Mouse (Mus musculus) inflammation-experienced regulatory T-cells, adult 6 months (primary cell): ENCODE measurements at regions not wholly inside any gene's neighbourhood (a gene's known extent, or its start where the extent isn't known, plus 50 kb on each side); places are given as distances from the start of the nearest gene placed in this dataset.

Experiments used
- ATAC-seq: one replicate; pipeline ENCODE4 v1.8.0; 2017

- ATAC-seq: no peak
Observed at GRCm38 (mm10) chr2:61453490-61454281, 124.7 kb upstream of the Tank start.

- no peak for ATAC-seq
Observed at GRCm38 (mm10) chr2:61452581-61452980, 125.8 kb upstream of the Tank start.

GRCm38 (mm10) chr2:61450731-61451130, 127.7 kb upstream of the Tank start:
- ATAC-seq: no peak

DNA sequence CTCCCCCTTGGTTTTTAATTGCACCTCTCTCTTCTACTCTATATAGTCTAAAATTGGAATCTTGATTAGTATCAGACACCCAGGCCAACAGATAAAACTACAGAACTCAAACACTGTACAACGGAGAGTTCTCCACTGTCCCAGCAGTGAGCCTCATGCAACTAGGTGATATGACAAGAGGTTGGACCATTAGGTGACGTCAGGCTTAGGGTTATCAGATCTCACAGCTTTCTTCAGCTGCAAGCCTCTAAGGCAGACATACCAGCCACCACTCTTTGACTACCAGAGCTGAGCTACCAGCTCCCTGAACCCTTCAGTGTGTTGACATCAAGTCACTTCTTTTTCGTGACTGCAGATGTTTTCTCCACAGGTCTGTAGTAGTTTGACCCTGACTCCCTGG, 141.8 kb upstream of the Tank start:
- ATAC-seq: no peak

DNA sequence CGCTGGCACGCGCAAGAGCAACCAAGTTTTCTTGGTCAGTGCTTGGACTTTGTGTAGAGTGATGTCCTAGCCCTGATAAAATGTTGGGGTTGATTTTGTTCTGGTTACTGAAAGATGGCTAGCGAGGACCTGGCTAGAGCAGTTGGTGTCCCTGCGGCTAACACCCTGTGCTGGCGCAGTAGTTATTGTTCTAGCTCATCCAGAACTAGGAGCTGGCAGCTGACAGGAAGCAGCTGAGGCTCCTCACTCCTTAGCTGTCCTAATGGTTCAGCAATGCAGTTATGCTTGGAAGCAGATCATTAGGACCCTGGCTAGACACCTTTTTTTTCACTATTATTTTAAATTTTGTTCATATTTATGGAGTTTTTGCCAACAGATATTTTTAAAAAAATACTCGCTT, 170.5 kb upstream of the Tank start:
- no peak for ATAC-seq

DNA sequence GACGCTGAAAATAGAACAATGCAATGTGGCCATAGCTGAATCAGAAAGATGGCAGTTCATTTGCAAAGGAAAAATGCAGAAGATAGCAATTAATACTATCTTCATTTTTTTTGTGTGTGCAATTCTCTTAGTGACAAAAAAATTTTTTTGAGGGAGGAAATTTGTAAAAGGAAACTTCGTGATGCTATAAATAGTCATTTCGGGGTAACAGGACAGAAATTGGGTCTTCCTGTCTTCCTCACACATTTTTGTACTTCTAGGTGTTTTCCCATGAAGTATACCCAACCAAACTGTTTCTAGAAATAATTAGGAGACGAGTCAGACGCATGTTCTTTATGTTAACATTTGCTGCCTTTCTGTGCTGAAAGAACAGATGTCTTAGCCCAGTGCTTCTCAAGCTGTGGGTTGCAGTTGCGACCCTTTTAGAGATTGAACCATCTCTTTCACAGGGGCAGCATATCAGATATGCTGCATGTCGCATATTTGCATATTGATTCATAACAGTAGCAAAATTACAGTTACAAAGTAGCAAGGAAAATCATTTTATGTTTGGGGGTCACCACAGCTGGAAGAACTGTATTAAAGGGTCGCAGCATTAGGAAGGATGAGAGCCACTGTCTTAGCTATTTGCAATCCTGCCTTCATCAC, 172.2 kb upstream of the Tank start:
- ATAC-seq: peak; percentile 14

DNA sequence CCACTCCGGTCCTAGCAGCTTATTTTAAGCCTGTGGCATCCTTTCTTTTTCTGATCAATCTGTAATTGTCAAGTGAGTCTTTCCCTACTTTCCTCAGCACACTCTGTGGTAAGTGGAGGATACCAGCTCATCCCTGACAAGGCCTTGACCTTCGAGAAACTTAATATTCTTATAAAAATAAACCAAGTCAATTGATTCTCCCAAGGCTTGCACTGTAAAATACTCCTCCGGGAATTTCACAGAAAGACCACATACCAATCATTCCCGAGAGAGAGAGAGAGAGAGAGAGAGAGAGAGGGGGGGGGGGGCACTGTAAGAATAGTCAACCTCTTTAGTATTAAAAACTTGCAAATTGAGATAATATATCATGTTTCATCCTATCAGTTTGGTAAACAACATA, 173.1 kb upstream of the Tank start:
- ATAC-seq: no peak

DNA sequence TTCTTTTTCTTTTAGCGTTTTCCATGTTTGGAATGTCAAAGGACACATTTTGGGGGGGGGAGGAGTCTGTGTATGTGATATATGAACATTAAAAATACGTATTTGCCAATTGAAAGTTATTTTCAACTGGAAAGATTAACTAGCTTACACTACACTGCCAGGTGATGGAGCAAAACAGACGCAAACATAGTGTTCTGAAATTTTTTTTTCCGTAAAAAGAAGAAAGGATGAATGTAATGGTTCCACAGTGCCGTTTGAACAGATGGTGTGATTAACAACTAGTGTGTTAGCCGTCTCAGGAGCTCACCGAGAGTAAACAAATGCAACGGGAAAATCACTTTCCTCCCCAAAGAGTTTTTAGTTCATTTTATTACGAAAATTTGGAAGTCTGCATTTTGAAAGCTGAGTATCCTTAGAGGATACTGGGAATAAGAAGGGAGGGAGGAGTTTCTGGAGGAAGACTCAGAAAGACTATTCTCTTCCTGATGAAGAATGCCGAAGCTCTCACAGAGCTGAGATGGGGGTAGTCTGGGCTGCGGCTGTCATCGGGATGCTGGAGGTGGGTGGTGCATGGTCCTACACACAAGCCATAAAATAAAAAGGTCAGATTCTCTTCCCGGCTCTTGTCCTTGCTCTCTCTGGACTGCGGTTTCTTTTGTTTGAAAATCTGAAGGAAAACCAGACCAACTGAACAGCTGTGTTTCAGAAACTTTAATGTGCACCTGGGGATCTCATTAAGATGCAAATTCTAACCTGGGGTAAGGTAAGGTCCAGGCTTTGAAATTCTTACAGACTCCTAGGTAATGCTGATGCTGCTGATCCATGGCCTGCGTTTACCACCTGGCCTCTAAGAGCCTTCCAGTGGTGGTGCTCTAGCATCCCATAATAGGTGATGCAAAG, 175.5 kb upstream of the Tank start:
- ATAC-seq: peak; percentile 19

GRCm38 (mm10) chr2:61401636-61402587, 176.5 kb upstream of the Tank start:
- peak; percentile 57 for ATAC-seq

- ATAC-seq: no peak
Observed at GRCm38 (mm10) chr2:61398633-61399032, 179.8 kb upstream of the Tank start.

- no peak for ATAC-seq
Observed at GRCm38 (mm10) chr2:61389622-61390021, 188.8 kb upstream of the Tank start.

- ATAC-seq: no peak
Observed at GRCm38 (mm10) chr2:61389207-61389606, 189.2 kb upstream of the Tank start.

DNA sequence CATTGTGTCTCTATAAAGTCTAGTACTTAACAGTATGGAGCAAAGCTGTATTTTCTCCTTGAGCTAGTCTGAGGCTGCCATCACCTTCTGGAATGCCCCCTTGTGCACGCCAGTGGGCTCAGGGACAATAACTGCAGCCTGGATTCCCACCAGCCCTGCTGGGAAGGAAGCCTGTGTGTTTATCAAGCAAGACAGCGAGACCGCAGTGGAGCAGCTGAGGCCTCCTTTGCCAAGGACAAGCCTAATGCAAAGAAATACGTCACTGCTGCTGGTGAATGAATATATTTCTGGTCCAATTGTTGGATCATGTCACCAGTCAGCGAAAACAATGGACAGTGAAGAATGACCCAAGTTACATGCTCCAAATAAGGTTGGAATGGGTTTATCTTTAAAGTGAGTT, 190.8 kb upstream of the Tank start:
- no peak for ATAC-seq

GRCm38 (mm10) chr2:61386966-61387365, 191.4 kb upstream of the Tank start:
- ATAC-seq: no peak

DNA sequence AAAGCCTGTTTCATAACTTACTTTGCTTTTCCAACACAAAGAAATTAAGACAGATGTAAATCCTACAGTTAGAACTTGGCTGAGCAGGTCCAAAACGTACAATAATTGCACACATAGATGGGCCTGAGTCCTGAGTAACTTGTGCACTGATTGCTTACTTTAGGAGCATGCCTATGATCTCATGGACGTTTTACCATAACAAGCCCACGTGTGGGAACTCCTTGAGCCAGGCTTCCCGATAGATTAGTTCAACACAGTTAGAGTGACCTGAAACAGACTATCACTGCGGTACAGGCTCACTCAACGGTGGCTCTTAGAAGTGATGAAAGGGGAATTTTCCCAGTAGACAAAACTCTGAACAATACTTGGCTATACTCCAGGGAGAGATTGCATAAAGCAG, 193.9 kb upstream of the Tank start:
- ATAC-seq: no peak

DNA sequence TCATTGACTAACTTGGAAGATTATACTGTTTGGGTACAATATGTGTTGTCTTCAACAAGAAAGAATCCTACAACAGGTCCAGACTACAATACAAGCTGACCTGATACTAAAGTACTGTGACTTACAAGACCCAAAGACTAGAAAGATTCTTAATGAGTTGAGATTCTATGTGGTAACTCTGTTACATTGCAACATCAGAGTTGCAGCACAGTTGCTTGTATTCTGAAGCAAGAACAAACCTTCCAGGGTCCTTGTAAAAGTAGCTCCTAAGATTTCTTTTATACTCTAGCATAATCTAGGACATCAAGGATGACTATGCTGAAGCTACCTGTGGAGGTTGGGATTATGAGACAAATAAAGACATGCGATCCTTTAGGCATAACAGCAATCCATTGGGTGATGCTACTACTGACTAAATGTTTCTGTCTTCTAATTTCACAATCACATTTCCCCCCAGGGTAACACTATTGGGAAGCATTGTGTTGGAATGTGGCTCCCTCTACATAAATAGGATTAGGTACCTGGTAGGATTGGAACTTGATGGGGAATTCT, 194.6 kb upstream of the Tank start:
- no peak for ATAC-seq

DNA sequence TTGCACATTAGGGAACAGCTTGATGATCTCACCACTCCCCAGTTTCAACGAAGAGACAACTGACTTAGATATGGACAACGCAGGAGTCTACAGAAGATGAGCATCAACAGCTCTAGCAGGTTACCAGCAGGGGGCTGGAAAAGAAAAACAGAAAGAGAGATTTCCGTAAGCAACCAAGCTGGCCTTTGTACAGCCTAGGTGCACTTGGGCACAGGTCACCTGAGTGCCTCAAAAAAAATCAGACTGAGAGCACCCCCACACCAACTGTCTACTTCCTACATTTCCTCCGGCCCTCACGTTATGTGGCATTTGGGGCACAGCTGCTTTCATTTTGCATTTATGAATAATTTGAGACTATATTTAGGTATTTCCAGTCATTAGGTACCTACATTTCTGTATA, 199.3 kb upstream of the Tank start:
- peak; percentile 52 for ATAC-seq

DNA sequence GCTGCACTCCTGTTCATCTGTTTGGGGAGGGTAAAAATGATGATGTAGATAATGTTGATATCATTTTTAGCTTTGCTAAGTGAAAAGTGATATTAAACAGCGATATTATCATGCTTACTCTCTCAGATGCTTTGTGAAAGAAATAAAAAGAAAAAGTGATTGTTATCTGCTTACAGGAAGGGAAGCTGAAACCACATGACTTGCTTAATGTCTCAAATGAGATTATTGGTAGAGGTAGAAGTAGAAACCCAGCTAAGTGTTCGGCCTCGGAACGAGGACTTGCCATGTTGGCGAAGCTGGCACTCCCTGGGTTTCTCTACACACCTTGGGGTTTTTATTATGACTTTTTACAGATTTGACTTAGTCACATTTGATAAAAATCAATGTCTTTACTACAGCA, 200.1 kb upstream of the Tank start:
- ATAC-seq: peak; percentile 63

DNA sequence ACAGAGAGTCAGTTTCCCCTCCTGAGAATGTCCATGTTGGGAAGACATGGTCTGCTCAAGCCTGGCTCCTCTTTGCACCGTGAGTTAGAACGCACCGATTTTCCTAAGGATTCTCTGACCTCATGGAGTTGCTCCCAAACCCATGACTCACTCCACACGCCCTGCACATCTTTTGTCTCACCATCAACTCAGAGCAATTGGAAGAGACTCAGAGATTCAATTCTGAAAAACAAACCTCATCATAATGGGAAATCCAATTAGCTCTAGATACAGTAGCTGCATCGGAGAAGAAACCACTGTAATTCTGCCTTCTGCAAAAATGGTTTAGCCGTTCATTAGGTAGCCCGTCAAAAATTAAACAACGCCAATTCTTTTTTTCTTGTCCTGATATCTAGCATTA, 200.6 kb upstream of the Tank start:
- no peak for ATAC-seq

DNA sequence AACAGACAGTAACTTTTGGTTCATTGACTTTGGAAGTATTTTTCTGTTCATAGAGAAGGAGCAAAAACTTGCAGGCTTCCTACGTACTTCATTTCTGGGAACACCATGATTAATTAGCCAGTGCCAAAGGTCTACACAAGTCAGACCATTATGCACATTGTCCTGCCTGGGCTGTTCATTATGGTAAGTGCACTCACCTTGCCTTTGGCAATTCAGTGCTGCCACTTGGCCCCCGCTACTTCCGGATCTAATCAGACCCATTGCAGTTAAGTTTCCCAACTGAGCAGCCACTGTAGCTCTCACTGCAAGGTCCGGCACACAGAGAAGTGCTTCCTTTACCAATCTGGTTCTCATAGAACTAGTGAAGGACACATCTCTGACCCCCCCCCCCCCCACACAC, 215.8 kb upstream of the Tank start:
- no peak for ATAC-seq

DNA sequence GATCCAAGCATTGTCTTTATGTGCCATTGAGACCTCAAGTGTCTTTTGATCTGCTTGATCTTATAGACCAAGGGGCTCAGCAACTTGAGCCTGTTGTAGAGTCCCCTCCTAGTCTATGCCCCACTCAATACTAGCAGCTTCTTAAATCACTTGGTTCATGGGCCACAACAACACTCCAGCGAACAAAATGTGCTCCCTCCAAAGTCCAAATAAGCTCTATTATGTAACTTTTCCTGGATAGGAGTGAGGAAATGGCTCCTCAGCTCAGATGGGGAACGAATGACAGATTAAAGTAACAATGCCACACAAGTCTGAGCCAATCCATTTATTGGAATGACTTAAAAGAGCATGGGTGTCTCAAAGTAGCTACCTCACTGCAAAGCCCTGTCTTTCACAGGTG, 217.0 kb upstream of the Tank start:
- no peak for ATAC-seq

DNA sequence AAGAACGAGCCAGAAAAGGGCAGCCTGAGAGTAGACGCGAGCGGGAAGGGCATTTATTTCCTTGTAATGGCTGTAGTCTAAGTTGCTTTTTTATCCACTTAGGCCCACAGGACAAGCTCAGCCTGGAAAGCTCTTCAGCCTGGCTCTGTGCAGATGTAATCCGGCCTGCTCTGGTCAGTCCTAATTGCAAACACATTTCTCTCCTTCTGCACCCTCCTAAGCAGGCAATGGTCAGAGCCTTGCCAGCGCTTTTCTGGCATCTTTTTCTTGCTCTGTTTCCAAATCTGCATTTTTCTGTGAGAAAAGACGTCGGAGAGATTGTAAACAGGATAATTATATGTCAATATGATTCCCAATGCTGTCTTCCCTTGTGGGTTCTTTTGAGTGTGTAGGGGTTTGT, 224.3 kb upstream of the Tank start:
- no peak for ATAC-seq
